25 mouse cellular contexts compared by ENCODE assay signal in genomic region chr9:50798368-50798767, GRCm38 (mm10). TPM values are rescaled to one million over a fixed set of nuclear protein-coding genes. Genes with fewer than 3 reads are reported as not detected.
DNase-seq lines count a peak whose midpoint lies in the region; ATAC-seq lines count a peak whose summit lies in the region.
"Had no signal": no experiment of that assay in that cellular context is flagged by ENCODE, and none has a peak within 500 bp of the region (broad histone marks: within the 10 kb centered on the region; RNA-seq: fewer than 3 reads in every experiment).

No protein-coding gene starts in this region.

- WGBS in forebrain, embryonic 14.5 days: 69% methylated on average over 5 of the region's 5 CpGs
- 61% methylated on average over 5 of the region's 5 CpGs for WGBS in forebrain, embryonic 15.5 days

- no peaks in the 10 kb centered on the region for H3K9me3 ChIP-seq in forebrain, embryonic 14.5 days (replicated peaks; ENCODE audit: control insufficient read depth, low read length)
- H3K9me3 ChIP-seq in forebrain, embryonic 15.5 days: no peaks in the 10 kb centered on the region
- H3K9me3 ChIP-seq: embryonic facial prominence, embryonic 12.5 days; G1E; heart, embryonic 13.5 days; hindbrain, embryonic 15.5 days; limb, embryonic 12.5 days; liver, embryonic 15.5 days; midbrain, embryonic 13.5 days; neural tube, embryonic 12.5 days had no signal

- no peak overlapping the region for H3K27ac ChIP-seq in forebrain, embryonic 14.5 days (ENCODE audit: low read depth, low read length)
- no peak overlapping the region for H3K27ac ChIP-seq in forebrain, embryonic 15.5 days (replicated peaks)
- H3K27ac ChIP-seq: embryonic facial prominence, embryonic 12.5 days; heart, embryonic 13.5 days; hindbrain, embryonic 15.5 days; kidney, postnatal 0 days; limb, embryonic 12.5 days; liver, embryonic 15.5 days; midbrain, embryonic 13.5 days; neural tube, embryonic 12.5 days had no signal

- no peaks in the 10 kb centered on the region for H3K4me1 ChIP-seq in forebrain, embryonic 14.5 days (ENCODE audit: control insufficient read depth, insufficient read depth, low read length)
- 0 out of 2 replicates have a peak, but pooled peaks cover 4% of the 10 kb centered on the region for H3K4me1 ChIP-seq in forebrain, embryonic 15.5 days
- H3K4me1 ChIP-seq: embryonic facial prominence, embryonic 12.5 days; heart, embryonic 13.5 days; hindbrain, embryonic 15.5 days; limb, embryonic 12.5 days; midbrain, embryonic 13.5 days; neural tube, embryonic 12.5 days had no signal

- H3K27me3 ChIP-seq in forebrain, embryonic 14.5 days (replicated peaks; ENCODE audit: control insufficient read depth, insufficient read depth, low read length): no peaks in the 10 kb centered on the region
- H3K27me3 ChIP-seq in forebrain, embryonic 15.5 days: no peaks in the 10 kb centered on the region
- H3K27me3 ChIP-seq: embryonic facial prominence, embryonic 12.5 days; heart, embryonic 13.5 days; hindbrain, embryonic 15.5 days; limb, embryonic 12.5 days; liver, embryonic 15.5 days; midbrain, embryonic 13.5 days; neural tube, embryonic 12.5 days had no signal

- DNase-seq in forebrain, embryonic 14.5 days (ENCODE audit: low spot score): peak; percentile 16
- peak; percentile 72 for DNase-seq in adrenal gland, postnatal 10 days
- peak; percentile 49 for DNase-seq in gonadal fat pad, adult 2 months (ENCODE audit: low read depth)
- DNase-seq in lung, postnatal 25 days (ENCODE audit: low spot score): peak; percentile 57
- no peak for DNase-seq in embryo, embryonic 10.5 days (ENCODE audit: low spot score)
- no peak for DNase-seq in frontal cortex, postnatal 25 days (ENCODE audit: low spot score in 2 of 2)
- no peak for DNase-seq in Muller cell, postnatal 12 days (ENCODE audit: inconsistent ontology term)
- DNase-seq: cerebellum, adult 9-10 months; right cerebral cortex, adult 18-20 months; thymus, postnatal 25 days had no signal

- no peak for ATAC-seq in forebrain, embryonic 14.5 days
- no peak for ATAC-seq in forebrain, embryonic 15.5 days (replicated peaks)
- ATAC-seq: forebrain, embryonic 16.5 days; intestine, postnatal 0 days; midbrain, embryonic 13.5 days had no signal

- H3K4me2 ChIP-seq in forebrain, embryonic 14.5 days (ENCODE audit: low read length): no peak overlapping the region
- H3K4me2 ChIP-seq in forebrain, embryonic 15.5 days (replicated peaks): no peak overlapping the region
- H3K4me2 ChIP-seq: embryonic facial prominence, embryonic 12.5 days; heart, embryonic 13.5 days; hindbrain, embryonic 15.5 days; limb, embryonic 12.5 days; liver, embryonic 15.5 days; midbrain, embryonic 13.5 days; neural tube, embryonic 12.5 days had no signal

- H3K4me3 ChIP-seq in forebrain, embryonic 14.5 days (ENCODE audit: low read depth, low read length): no peak overlapping the region
- no peak overlapping the region for H3K4me3 ChIP-seq in forebrain, embryonic 15.5 days
- H3K4me3 ChIP-seq: embryonic facial prominence, embryonic 12.5 days; erythroblast, embryonic 14.5 days; heart, embryonic 13.5 days; hindbrain, embryonic 15.5 days; limb, embryonic 12.5 days; liver, embryonic 15.5 days; midbrain, embryonic 13.5 days; neural tube, embryonic 12.5 days had no signal

- H3K9ac ChIP-seq in forebrain, embryonic 14.5 days (ENCODE audit: low read length): no peak overlapping the region
- H3K9ac ChIP-seq in forebrain, embryonic 15.5 days (replicated peaks): no peak overlapping the region
- H3K9ac ChIP-seq: embryonic facial prominence, embryonic 12.5 days; heart, embryonic 13.5 days; hindbrain, embryonic 15.5 days; limb, embryonic 12.5 days; liver, embryonic 15.5 days; midbrain, embryonic 13.5 days; neural tube, embryonic 12.5 days had no signal

- H3K36me3 ChIP-seq in forebrain, embryonic 14.5 days (ENCODE audit: control insufficient read depth, insufficient read depth, low read length): peaks cover 55% of the 10 kb centered on the region
- H3K36me3 ChIP-seq in forebrain, embryonic 15.5 days: peaks cover 29% of the 10 kb centered on the region

RNA-seq across cellular contexts. Expression of gene 1110032A03Rik, which starts 23.0 kb away (rescaled TPM):
- polyA plus RNA-seq in forebrain, embryonic 14.5 days (2014; fragmentation: Nextera tagmentation; extraction: Ambion mirVana): 55.1 and 65.0 TPM in 2 replicates
- 46.5 and 55.9 TPM in 2 replicates for polyA plus RNA-seq in forebrain, embryonic 15.5 days (2015; fragmentation: Nextera tagmentation; extraction: Ambion mirVana)
- 10 to 100 TPM; 31.2 to 32.2 TPM for total RNA-seq in adrenal gland, postnatal 10 days (2021)
- polyA plus RNA-seq in gonadal fat pad, adult 2 months (2012; rRNA removed): 109 and 170 TPM in 2 replicates

RNA-seq across cellular contexts. Expression of gene Alg9, which starts 23.5 kb away (rescaled TPM):
- 49.2 and 54.9 TPM in 2 replicates for polyA plus RNA-seq in forebrain, embryonic 14.5 days (2014; fragmentation: Nextera tagmentation; extraction: Ambion mirVana)
- 48.3 and 50.3 TPM in 2 replicates for polyA plus RNA-seq in forebrain, embryonic 15.5 days (2015; fragmentation: Nextera tagmentation; extraction: Ambion mirVana)
- total RNA-seq in adrenal gland, postnatal 10 days (2021): 10 to 100 TPM; 27.9 to 28.0 TPM
- polyA plus RNA-seq in gonadal fat pad, adult 2 months (2012; rRNA removed): 38.9 and 55.4 TPM in 2 replicates

RNA-seq across cellular contexts. Expression of gene Fdxacb1, which starts 30.3 kb away (rescaled TPM):
- 10.0 and 10.1 TPM in 2 replicates for polyA plus RNA-seq in forebrain, embryonic 14.5 days (2014; fragmentation: Nextera tagmentation; extraction: Ambion mirVana)
- polyA plus RNA-seq in forebrain, embryonic 15.5 days (2015; fragmentation: Nextera tagmentation; extraction: Ambion mirVana): 10.9 and 11.0 TPM in 2 replicates
- 1 to 10 TPM; 4.6 to 7.8 TPM for total RNA-seq in adrenal gland, postnatal 10 days (2021)
- polyA plus RNA-seq in gonadal fat pad, adult 2 months (2012; rRNA removed): 6.3 TPM in 2 replicates

RNA-seq across cellular contexts. Expression of gene Hspb2, which starts 46.2 kb away (rescaled TPM):
- polyA plus RNA-seq in forebrain, embryonic 14.5 days (2014; fragmentation: Nextera tagmentation; extraction: Ambion mirVana): 0.70 TPM in 1 of 2 replicates, not detected in the other
- polyA plus RNA-seq in forebrain, embryonic 15.5 days (2015; fragmentation: Nextera tagmentation; extraction: Ambion mirVana): 1.4 TPM in 1 of 2 replicates, not detected in the other
- 10 to 100 TPM in 1 of 2 experiments, 1 to 10 TPM in 1; 5.1 to 13.5 TPM for total RNA-seq in adrenal gland, postnatal 10 days (2021)
- 17.6 and 28.4 TPM in 2 replicates for polyA plus RNA-seq in gonadal fat pad, adult 2 months (2012; rRNA removed)
- total RNA-seq: common myeloid progenitor, adult 5-6 weeks; G1E; megakaryocyte, adult 5-6 weeks had no signal
- polyA plus RNA-seq: erythroblast, embryonic 14.5 days; G1E had no signal

RNA-seq across cellular contexts. Expression of gene Ppp2r1b, which starts 46.7 kb away (rescaled TPM):
- polyA plus RNA-seq in forebrain, embryonic 14.5 days (2014; fragmentation: Nextera tagmentation; extraction: Ambion mirVana): 78.9 and 94.5 TPM in 2 replicates
- 89.6 and 95.9 TPM in 2 replicates for polyA plus RNA-seq in forebrain, embryonic 15.5 days (2015; fragmentation: Nextera tagmentation; extraction: Ambion mirVana)
- total RNA-seq in adrenal gland, postnatal 10 days (2021): 10 to 100 TPM; 35.1 to 36.5 TPM
- 48.4 and 49.0 TPM in 2 replicates for polyA plus RNA-seq in gonadal fat pad, adult 2 months (2012; rRNA removed)

Comparison
In these comparisons a context has a peak if more than half of its experiments do, and no peak if none do; other contexts are left out.
1. DNase-seq: peak in forebrain, embryonic 14.5 days (single experiment), adrenal gland, postnatal 10 days (single experiment), gonadal fat pad, adult 2 months (single experiment) and lung, postnatal 25 days (single experiment); none in embryo, embryonic 10.5 days (single experiment), frontal cortex, postnatal 25 days (0 of 2) and Muller cell, postnatal 12 days (single experiment).